Mouse (Mus musculus) heart, adult 2 months (tissue): ENCODE measurements around the gene Ikzf3. TPM values are rescaled to one million over a fixed set of nuclear protein-coding genes. Genes with fewer than 3 reads are reported as not detected.

Experiments
- DNase-seq, 2 experiments: peaks; one replicate each; pipeline ENCODE4 v3.0.0; 2021
- H3K27ac ChIP-seq: fragments of 200-600 bp; 2 replicates; pipeline ENCODE4 v1.8.1; 2022
- H3K27me3 ChIP-seq: fragments of 200-500 bp; 2 replicates; pipeline ENCODE4 v1.6.1; 2012; ENCODE audit warnings: mild to moderate bottlenecking, low read length, inconsistent platforms, mixed read lengths; ENCODE audit not compliant: control insufficient read depth, insufficient read depth
- H3K36me3 ChIP-seq: fragments of 200-500 bp; 2 replicates; pipeline ENCODE4 v1.6.1; 2012; ENCODE audit warnings: low read length, inconsistent platforms; ENCODE audit not compliant: control insufficient read depth, insufficient read depth
- H3K4me1 ChIP-seq: fragments of 200-500 bp; 2 replicates; pipeline ENCODE4 v1.6.1; 2011; ENCODE audit warnings: low read length; ENCODE audit not compliant: control insufficient read depth, insufficient read depth
- H3K4me3 ChIP-seq: fragments of 200-600 bp; 2 replicates; pipeline ENCODE4 v1.8.1; 2022
- H3K79me2 ChIP-seq: fragments of 200-500 bp; replicated peaks from 2 replicates; pipeline ENCODE4 v1.6.1; 2012; ENCODE audit warnings: mild to moderate bottlenecking, inconsistent platforms, low read length, moderate library complexity, mixed read lengths; ENCODE audit not compliant: control insufficient read depth, insufficient read depth
- H3K9ac ChIP-seq: fragments of 200-500 bp; 2 replicates; pipeline ENCODE4 v1.6.1; 2012; ENCODE audit warnings: low read depth, mild to moderate bottlenecking, control low read depth, inconsistent platforms, low read length, mixed read lengths
- CTCF ChIP-seq: fragments of 200-600 bp; IDR thresholded peaks from 2 replicates; pipeline ENCODE4 v1.8.1; 2022; ENCODE audit warnings: antibody characterized with exemption, mild to moderate bottlenecking, moderate library complexity
- EP300 ChIP-seq: fragments of 200-500 bp; IDR thresholded peaks from 2 replicates; pipeline ENCODE4 v1.6.1; 2011; ENCODE audit warnings: low read depth, low read length, control low read depth; ENCODE audit not compliant: insufficient read depth
- POLR2A ChIP-seq: fragments of 200-500 bp; IDR thresholded peaks from 2 replicates; pipeline ENCODE4 v1.6.1; 2011; ENCODE audit warnings: mild to moderate bottlenecking, low read depth, low read length, control low read depth; ENCODE audit not compliant: insufficient read depth
- WGBS: fragments of 180-500 bp; shearing (Covaris S2); methylation state at CpG from one replicate; pipeline ENCODE4 v1.1.7; 2018; 5-methylcytosine and 5-hydroxymethylcytosine counted together
- intact Hi-C: fragments of 180-260 bp; cut with DNase I; formaldehyde crosslinking; loops from one replicate; pipeline ENCODE4 v1.15.1; 2025
- polyA plus RNA-seq: library from polyadenylated mRNA; depleted of rRNA; stranded (reverse); fragments of >200 nt; gene quantifications from 2 replicates; pipeline ENCODE4 v1.2.3, GENCODE M21; 2012
- total RNA-seq, 2 experiments: library from RNA; stranded (reverse); gene quantifications; 2 replicates each; pipeline ENCODE4 v1.2.3; 2021

The Ikzf3 gene
- total and polyA plus RNA-seq, 3 experiments: 0.94 to 1.5 (median 1.5) TPM

- no peak overlapping the region for H3K4me3 ChIP-seq
Observed at GRCm38 (mm10) chr11:98446562-98447474, 99.0 kb downstream of the Ikzf3 start.

GRCm38 (mm10) chr11:98446213-98446561, 99.6 kb downstream of the Ikzf3 start, which contains the start of gene Grb7:
Gene Grb7 (plus strand): TSS chr11:98446394.
- no peak for DNase-seq
- Histone ChIP-seq H3K4me3 (no peak within 1 kb of the TSS), H3K36me3 (no peaks in the 10 kb centered on the region), H3K79me2 (no peaks in the 10 kb centered on the region), H3K9ac (no peak within 1 kb of the TSS), H3K27ac (no peak within 1 kb of the TSS), H3K27me3 (no peaks in the 10 kb centered on the region; the same call in 1 of the 2 replicates), H3K4me1 (no peaks in the 10 kb centered on the region)
- WGBS: 37% methylated on average over 5 of the region's 5 CpGs
- intact Hi-C loops: no loop called here
- TF ChIP-seq CTCF (no peak), POLR2A (no peak), EP300 (no peak)

More at GRCm38 (mm10) chr11:98446562-98447474, 99.0 kb downstream of the Ikzf3 start:
- Histone ChIP-seq H3K9ac (no peak overlapping the region), H3K4me1 (no peaks in the 10 kb centered on the region), H3K27ac (no peak overlapping the region), H3K36me3 (no peaks in the 10 kb centered on the region), H3K27me3 (no peaks in the 10 kb centered on the region; the same call in 1 of the 2 replicates), H3K79me2 (no peaks in the 10 kb centered on the region)
- DNase-seq: no peak
- TF ChIP-seq CTCF (no peak), POLR2A (no peak), EP300 (no peak)
- WGBS: 7% methylated on average over 33 of the region's 33 CpGs
- intact Hi-C loops: no loop called here

GRCm38 (mm10) chr11:98445679-98446078, 100.2 kb downstream of the Ikzf3 start:
- H3K9ac ChIP-seq: no peak overlapping the region
- no peaks in the 10 kb centered on the region for H3K4me1 ChIP-seq
- no peak for DNase-seq
- H3K36me3 ChIP-seq: no peaks in the 10 kb centered on the region
- 68% methylated on average over 4 of the region's 4 CpGs for WGBS
- H3K4me3 ChIP-seq: no peak overlapping the region
- intact Hi-C loops: no loop called here
- no peak for TF ChIP-seq EP300
- no peak for TF ChIP-seq POLR2A
- TF ChIP-seq CTCF: no peak
- H3K27me3 ChIP-seq: no peaks in the 10 kb centered on the region; the same call in 1 of the 2 replicates
- H3K27ac ChIP-seq: no peak overlapping the region
- H3K79me2 ChIP-seq: no peaks in the 10 kb centered on the region

GRCm38 (mm10) chr11:98445238-98445637, 100.6 kb downstream of the Ikzf3 start:
- H3K9ac ChIP-seq: no peak overlapping the region
- WGBS: 38% methylated on average over 1 of the region's 1 CpGs
- H3K79me2 ChIP-seq: no peaks in the 10 kb centered on the region
- intact Hi-C loops: no loop called here
- H3K27me3 ChIP-seq: no peaks in the 10 kb centered on the region; the same call in 1 of the 2 replicates
- H3K27ac ChIP-seq: no peak overlapping the region
- H3K4me1 ChIP-seq: no peaks in the 10 kb centered on the region
- no peaks in the 10 kb centered on the region for H3K36me3 ChIP-seq
- DNase-seq: no peak
- no peak for TF ChIP-seq EP300
- TF ChIP-seq CTCF: no peak
- no peak for TF ChIP-seq POLR2A
- no peak overlapping the region for H3K4me3 ChIP-seq

- no peak for DNase-seq
- TF ChIP-seq EP300 (no peak), CTCF (no peak), POLR2A (no peak)
- Histone ChIP-seq H3K4me1 (no peaks in the 10 kb centered on the region), H3K79me2 (no peaks in the 10 kb centered on the region), H3K27ac (no peak overlapping the region), H3K27me3 (no peaks in the 10 kb centered on the region; the same call in 1 of the 2 replicates), H3K4me3 (no peak overlapping the region), H3K36me3 (no peaks in the 10 kb centered on the region), H3K9ac (no peak overlapping the region)
- WGBS: 90% methylated on average over 1 of the region's 1 CpGs
- intact Hi-C loops: no loop called here
Observed at GRCm38 (mm10) chr11:98443688-98444087, 102.1 kb downstream of the Ikzf3 start.
